Mouse (Mus musculus) embryonic facial prominence, embryonic 14.5 days (tissue): ENCODE measurements at regions not wholly inside any gene's neighbourhood (a gene's known extent, or its start where the extent isn't known, plus 50 kb on each side); places are given as distances from the start of the nearest gene placed in this dataset.

Source experiments
- ATAC-seq: fragments of 200-750 bp; cut with Nextera tagmentation; 2 replicates; pipeline ENCODE4 v1.8.0; 2017; ENCODE audit warnings: low read depth, moderate number of reproducible peaks, moderate TSS enrichment
- DNase-seq: peaks from one replicate; pipeline ENCODE4 v3.0.0-alpha.2; 2015; ENCODE audit warnings: low spot score
- H3K27ac ChIP-seq: fragments of 300-500 bp; sonication (generic); replicated peaks from 2 replicates; pipeline ENCODE4 v1.5.1; 2014; ENCODE audit warnings: low read depth, mild to moderate bottlenecking, low read length, moderate library complexity
- H3K27me3 ChIP-seq: fragments of 300-500 bp; sonication (generic); replicated peaks from 2 replicates; pipeline ENCODE4 v1.6.1; 2014; ENCODE audit warnings: low read length; ENCODE audit not compliant: control insufficient read depth, insufficient read depth
- H3K36me3 ChIP-seq: fragments of 300-500 bp; sonication (generic); 2 replicates; pipeline ENCODE4 v1.6.1; 2014; ENCODE audit warnings: low read length, mixed read lengths; ENCODE audit not compliant: control insufficient read depth, insufficient read depth
- H3K4me1 ChIP-seq: fragments of 300-500 bp; sonication (generic); 2 replicates; pipeline ENCODE4 v1.6.1; 2014; ENCODE audit warnings: antibody characterized with exemption, low read length; ENCODE audit not compliant: control insufficient read depth, insufficient read depth
- H3K4me2 ChIP-seq: fragments of 300-500 bp; sonication (generic); 2 replicates; pipeline ENCODE4 v1.6.1; 2014; ENCODE audit warnings: low read depth, mild to moderate bottlenecking, low read length, moderate library complexity, mixed read lengths
- H3K4me3 ChIP-seq: fragments of 300-500 bp; sonication (generic); 2 replicates; pipeline ENCODE4 v1.5.1; 2014; ENCODE audit warnings: low read depth, mild to moderate bottlenecking, low read length
- H3K9ac ChIP-seq: fragments of 300-500 bp; sonication (generic); 2 replicates; pipeline ENCODE4 v1.6.1; 2014; ENCODE audit warnings: low read depth, mild to moderate bottlenecking, low read length, moderate library complexity, mixed read lengths
- H3K9me3 ChIP-seq: fragments of 300-500 bp; sonication (generic); 2 replicates; pipeline ENCODE4 v1.6.1; 2016; ENCODE audit warnings: low read length; ENCODE audit not compliant: control insufficient read depth
- WGBS: fragments of 180-500 bp; shearing (Covaris S2); extraction: QIAGEN DNeasy Blood & Tissue Kit; methylation state at CpG from one replicate; pipeline ENCODE4 v1.1.7; 2014; 5-methylcytosine and 5-hydroxymethylcytosine counted together

DNA sequence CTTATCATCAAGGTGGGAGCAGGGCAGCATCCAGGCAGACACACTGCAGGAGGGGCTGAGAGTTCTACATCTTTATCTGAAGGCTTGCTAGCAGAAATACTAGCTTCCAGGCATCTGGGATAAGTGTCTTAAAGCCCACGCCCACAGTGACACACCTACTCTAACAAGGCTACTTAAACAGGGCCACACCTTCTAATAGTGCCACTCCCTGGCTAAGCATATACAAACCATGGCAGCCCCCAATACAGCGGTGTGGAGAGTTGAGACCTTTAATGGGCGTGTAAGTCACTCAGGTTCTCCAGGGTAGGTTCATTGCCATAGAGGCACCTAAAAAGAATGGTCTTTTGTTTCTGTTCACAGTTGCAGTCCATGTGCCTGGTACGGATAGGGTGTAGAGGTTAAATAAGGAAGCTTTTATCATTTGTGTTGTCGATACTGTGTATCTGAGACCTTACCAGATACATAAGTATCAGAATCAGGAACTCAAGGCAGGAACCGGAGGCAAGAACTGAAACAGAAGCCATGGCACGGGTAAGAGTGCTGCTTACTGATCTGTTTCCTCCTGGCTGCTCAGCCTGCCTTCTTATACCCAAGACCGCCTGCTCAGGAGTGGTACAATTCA, 69.0 kb upstream of the Atrnl1 start:
- no peaks in the 10 kb centered on the region for H3K27me3 ChIP-seq
- 87% methylated on average over 8 of the region's 8 CpGs for WGBS
- H3K36me3 ChIP-seq, result no peaks in the 10 kb centered on the region
- DNase-seq (no peak), ATAC-seq (no peak)
- no peak overlapping the region for H3K27ac ChIP-seq
- 0 out of 2 replicates have a peak, but pooled peaks cover 3% of the 10 kb centered on the region for H3K9me3 ChIP-seq
- no peak overlapping the region for H3K4me3 ChIP-seq
- no peak overlapping the region for H3K9ac ChIP-seq
- H3K4me1 ChIP-seq, result peaks cover 17% of the 10 kb centered on the region
- H3K4me2 ChIP-seq, result no peak overlapping the region

DNA sequence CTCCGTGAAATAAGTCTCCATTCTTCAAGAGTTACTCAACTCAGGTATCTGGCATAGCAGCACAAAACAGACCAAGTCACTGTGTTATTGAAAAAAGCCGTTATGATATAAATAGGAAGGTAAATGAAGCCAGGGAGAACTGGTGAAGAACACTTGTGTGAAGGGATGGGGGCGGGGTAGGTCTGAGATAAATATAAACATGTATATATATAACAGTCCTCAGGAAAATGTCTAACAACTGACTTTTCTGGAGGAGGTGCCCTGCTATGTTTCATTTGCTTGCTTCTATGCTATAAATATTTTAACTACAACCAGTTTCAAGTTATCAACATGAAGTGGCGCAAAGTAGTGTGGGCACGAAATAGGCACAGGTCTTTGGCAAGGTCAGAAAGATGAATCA, 68.3 kb upstream of the Atrnl1 start:
- H3K27me3 ChIP-seq, result no peaks in the 10 kb centered on the region
- no peaks in the 10 kb centered on the region for H3K36me3 ChIP-seq
- H3K4me2 ChIP-seq, result no peak overlapping the region
- no peak overlapping the region for H3K9ac ChIP-seq
- H3K4me3 ChIP-seq, result no peak overlapping the region
- ATAC-seq, result no peak
- H3K4me1 ChIP-seq, result peaks cover 17% of the 10 kb centered on the region
- WGBS, result 90% methylated on average over 5 of the region's 5 CpGs
- 0 out of 2 replicates have a peak, but pooled peaks cover 3% of the 10 kb centered on the region for H3K9me3 ChIP-seq
- DNase-seq, result no peak
- H3K27ac ChIP-seq, result no peak overlapping the region

DNA sequence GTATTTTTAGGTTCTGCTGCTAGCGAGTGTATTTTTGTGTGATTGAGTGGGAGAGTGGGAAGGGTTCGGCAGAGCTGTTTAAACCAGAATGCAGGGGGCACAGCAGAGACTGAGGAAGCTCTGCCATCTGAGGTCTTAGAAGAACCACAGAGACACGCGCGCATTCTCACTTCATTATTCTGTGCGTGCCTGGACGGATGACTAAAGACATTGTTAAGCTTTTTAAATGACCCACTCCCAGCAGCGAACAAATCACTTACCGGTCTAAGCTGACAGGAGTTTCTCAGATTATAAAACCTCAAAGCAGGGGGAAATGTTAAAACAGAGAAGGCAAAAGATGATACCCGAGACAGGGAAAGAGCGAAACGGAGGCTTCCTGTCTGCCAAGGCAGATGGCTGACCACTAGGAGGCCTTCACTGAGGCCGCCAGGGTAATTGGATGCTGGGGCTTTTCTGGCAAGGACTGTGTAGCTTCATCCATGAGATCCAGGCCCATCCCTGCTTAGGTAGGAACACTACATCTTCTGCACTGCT, 67.1 kb upstream of the Atrnl1 start:
- H3K4me3 ChIP-seq, result peak overlapping the region; percentile 17; the same call in 1 of the 2 replicates
- 19% methylated on average over 13 of the region's 13 CpGs for WGBS
- peak; percentile 50; the same call in 1 of the 2 replicates for ATAC-seq
- H3K27me3 ChIP-seq, result no peaks in the 10 kb centered on the region
- H3K36me3 ChIP-seq, result no peaks in the 10 kb centered on the region
- 0 out of 2 replicates have a peak, but pooled peaks cover 3% of the 10 kb centered on the region for H3K9me3 ChIP-seq
- peak; percentile 69 for DNase-seq
- peak overlapping the region; percentile 42 for H3K9ac ChIP-seq
- H3K27ac ChIP-seq, result peak overlapping the region; percentile 3
- H3K4me1 ChIP-seq, result peaks cover 17% of the 10 kb centered on the region
- H3K4me2 ChIP-seq, result peak overlapping the region; percentile 46

DNA sequence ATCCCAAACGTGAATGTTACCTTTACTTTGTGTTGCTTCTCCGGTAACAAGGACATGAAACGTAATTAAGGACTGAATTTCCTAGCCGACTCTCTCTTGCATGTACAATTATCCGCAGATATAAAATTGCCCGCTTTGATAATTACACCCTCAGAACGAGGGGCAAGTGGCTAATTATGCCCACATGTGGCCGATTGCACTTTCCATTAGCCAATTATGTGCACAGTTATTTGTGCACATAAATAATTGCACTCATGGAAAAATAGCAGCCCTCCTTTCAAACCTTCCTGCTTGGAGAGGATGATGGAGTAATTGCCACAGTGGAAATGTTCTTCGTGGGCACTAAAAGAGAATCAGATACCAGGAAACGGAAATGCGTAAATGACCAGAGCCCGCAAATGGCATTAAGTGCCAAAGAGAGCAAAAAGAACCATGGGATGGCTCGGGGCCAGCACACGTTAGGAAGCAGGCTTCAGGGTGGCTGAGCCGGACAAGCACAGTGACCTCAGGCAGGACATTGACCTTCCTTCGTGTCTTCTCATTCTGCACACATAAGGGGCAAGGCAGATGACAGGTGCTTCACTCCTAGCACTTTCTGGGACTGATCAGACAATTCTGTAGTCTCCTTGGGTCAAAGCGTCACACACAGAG, 66.5 kb upstream of the Atrnl1 start:
- DNase-seq (no peak), ATAC-seq (no peak)
- peak overlapping the region; percentile 3; the same call in 1 of the 2 replicates for H3K27ac ChIP-seq
- H3K9me3 ChIP-seq, result 0 out of 2 replicates have a peak, but pooled peaks cover 3% of the 10 kb centered on the region
- 0 out of 2 replicates have a peak overlapping the region, but pooled peaks have one; percentile 42 for H3K9ac ChIP-seq
- H3K4me1 ChIP-seq, result peaks cover 17% of the 10 kb centered on the region
- H3K36me3 ChIP-seq, result no peaks in the 10 kb centered on the region
- no peaks in the 10 kb centered on the region for H3K27me3 ChIP-seq
- no peak overlapping the region for H3K4me3 ChIP-seq
- WGBS, result 54% methylated on average over 17 of the region's 17 CpGs
- H3K4me2 ChIP-seq, result peak overlapping the region; percentile 46

DNA sequence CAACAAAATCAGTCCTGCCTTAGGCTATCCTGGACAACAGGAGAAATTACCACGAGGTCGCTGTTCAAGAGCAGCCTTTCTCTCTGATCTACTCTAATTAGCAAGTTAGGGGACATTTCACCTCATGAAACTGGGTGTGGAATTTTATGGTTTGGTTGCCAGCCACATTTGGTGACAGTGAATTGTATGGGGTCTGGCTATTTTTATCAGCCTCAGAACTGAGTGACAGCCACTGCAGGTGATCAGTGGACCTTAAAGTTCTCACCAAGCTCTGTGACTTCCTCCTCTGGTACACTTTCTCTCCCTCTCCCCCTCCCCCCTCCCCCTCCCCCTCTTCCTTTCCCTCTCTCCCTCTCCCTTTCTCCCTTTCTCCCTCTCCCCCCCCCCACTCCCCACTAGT, 65.8 kb upstream of the Atrnl1 start:
- H3K27me3 ChIP-seq, result no peaks in the 10 kb centered on the region
- no peak for ATAC-seq
- H3K9ac ChIP-seq, result no peak overlapping the region
- no peak overlapping the region for H3K27ac ChIP-seq
- H3K4me3 ChIP-seq, result no peak overlapping the region
- 0 out of 2 replicates have a peak, but pooled peaks cover 3% of the 10 kb centered on the region for H3K9me3 ChIP-seq
- 73% methylated on average over 2 of the region's 2 CpGs for WGBS
- H3K4me1 ChIP-seq, result peaks cover 17% of the 10 kb centered on the region
- H3K36me3 ChIP-seq, result no peaks in the 10 kb centered on the region
- no peak overlapping the region for H3K4me2 ChIP-seq
- DNase-seq, result no peak

DNA sequence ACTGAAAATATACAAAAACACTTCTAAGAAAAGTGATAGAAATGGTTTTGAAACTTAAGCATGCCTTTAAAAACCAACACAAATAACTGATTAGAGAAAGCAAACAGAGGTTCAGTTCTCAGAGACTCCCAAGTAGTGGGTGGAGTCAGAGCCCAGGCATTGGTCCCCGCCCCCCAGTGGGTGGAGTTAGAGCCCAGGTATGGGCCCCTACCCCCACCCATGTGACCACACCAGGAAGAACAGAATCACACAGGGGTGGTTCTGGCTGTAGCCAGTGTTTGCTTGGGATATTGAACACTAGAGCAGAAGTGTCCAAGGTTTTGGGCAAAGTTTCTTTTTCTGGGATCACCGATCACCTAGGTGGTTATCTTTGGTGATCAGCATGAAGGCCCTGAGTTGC, 64.8 kb upstream of the Atrnl1 start:
- 0 out of 2 replicates have a peak, but pooled peaks cover 3% of the 10 kb centered on the region for H3K9me3 ChIP-seq
- no peak for DNase-seq
- no peak overlapping the region for H3K4me3 ChIP-seq
- H3K4me1 ChIP-seq, result peaks cover 17% of the 10 kb centered on the region
- no peaks in the 10 kb centered on the region for H3K36me3 ChIP-seq
- no peak for ATAC-seq
- WGBS, result 78% methylated on average over 2 of the region's 2 CpGs
- H3K27me3 ChIP-seq, result no peaks in the 10 kb centered on the region
- no peak overlapping the region for H3K9ac ChIP-seq
- no peak overlapping the region for H3K27ac ChIP-seq
- H3K4me2 ChIP-seq, result no peak overlapping the region

DNA sequence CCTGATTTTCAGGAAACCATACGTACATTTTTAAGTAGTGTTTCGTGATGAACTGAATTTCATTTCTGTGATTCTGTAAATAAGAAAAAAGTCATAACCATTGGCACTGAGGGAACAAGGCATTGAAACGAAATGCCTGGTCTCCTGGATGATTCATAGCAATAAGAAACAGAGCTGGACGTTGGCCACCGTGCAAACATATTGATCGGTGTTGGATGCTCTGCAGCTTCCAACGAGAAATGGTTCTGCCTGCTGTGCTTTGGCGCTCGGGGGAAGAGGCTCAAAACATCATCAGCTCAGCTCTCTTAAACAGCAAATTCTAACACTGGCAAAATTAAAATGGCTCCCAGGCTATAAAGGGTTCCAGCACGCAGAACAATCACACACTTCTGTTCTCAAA, 64.3 kb upstream of the Atrnl1 start:
- ATAC-seq (no peak), DNase-seq (no peak)
- Histone ChIP-seq H3K4me1 (peaks cover 17% of the 10 kb centered on the region), H3K27ac (no peak overlapping the region), H3K9ac (no peak overlapping the region), H3K4me3 (no peak overlapping the region), H3K4me2 (no peak overlapping the region), H3K9me3 (0 out of 2 replicates have a peak, but pooled peaks cover 3% of the 10 kb centered on the region), H3K27me3 (no peaks in the 10 kb centered on the region), H3K36me3 (no peaks in the 10 kb centered on the region)
- WGBS, result 86% methylated on average over 10 of the region's 10 CpGs

DNA sequence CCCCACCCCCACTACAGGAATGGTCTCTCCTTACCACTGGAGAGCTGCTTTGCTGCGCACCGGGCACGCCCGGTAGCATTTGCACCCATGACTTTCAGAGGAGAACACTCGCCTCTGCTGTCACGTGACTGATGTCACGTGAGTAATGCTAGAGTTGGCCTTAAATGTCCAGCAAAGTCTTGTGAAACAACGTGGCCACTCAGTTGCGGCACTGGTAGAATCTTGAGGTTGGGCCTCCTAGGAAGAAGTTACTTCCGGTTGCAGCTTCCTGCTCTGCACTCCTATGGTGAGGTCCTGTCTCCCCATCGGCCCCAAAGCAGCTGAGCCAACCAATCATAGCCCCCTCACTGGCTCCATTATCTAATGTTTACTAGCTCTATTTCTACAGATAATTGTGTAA, 62.7 kb upstream of the Atrnl1 start:
- Histone ChIP-seq H3K27me3 (no peaks in the 10 kb centered on the region), H3K4me1 (peaks cover 17% of the 10 kb centered on the region), H3K36me3 (no peaks in the 10 kb centered on the region), H3K4me3 (no peak overlapping the region), H3K4me2 (no peak overlapping the region), H3K9ac (no peak overlapping the region), H3K27ac (no peak overlapping the region), H3K9me3 (no peaks in the 10 kb centered on the region)
- no peak for ATAC-seq
- 84% methylated on average over 11 of the region's 11 CpGs for WGBS
- DNase-seq, result no peak
